Mouse (Mus musculus): Measurements from ENCODE around the gene Farp1. TPM values are rescaled to one million over a fixed set of nuclear protein-coding genes. Genes with fewer than 3 reads are reported as not detected.
A peak's percentile ranks its signal among the peaks of the same experiment; 100 is the strongest.

Farp1 gene
- polyA plus RNA-seq, 1 experiment from 2014 or later: 33.8 TPM

DNA sequence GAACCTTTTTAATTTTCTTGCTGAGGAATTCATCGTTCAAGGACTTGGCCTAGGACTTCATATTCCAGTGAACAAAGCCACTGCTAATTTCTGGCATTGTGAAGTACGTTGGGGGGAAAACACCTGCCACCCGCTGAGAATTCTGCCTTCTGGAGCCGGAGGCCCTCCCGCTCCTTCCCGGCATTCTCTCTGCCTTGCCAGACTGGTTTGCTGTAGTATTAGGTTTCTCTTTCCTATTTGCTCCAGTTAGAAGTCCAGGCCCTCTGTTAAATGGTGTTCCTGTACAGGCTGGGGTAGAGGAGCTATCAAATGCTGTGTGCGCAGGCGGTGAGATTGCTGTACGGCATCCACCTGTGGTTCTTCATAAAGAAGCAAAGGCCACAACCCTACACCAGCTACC, 68.5 kb downstream of the Farp1 start:
- H3K4me3 ChIP-seq (ENCODE audit: low read depth, low read length): no peak overlapping the region
- no peak for ATAC-seq (replicated peaks; ENCODE audit: low FRiP score)
- no peaks in the 10 kb centered on the region for H3K9me3 ChIP-seq (ENCODE audit: control insufficient read depth, low read length)
- H3K36me3 ChIP-seq (ENCODE audit: control insufficient read depth, insufficient read depth, low read length): no peaks in the 10 kb centered on the region
- no peak overlapping the region for H3K27ac ChIP-seq (ENCODE audit: low read depth, low read length)
- H3K9ac ChIP-seq (ENCODE audit: low read length): no peak overlapping the region
- H3K27me3 ChIP-seq (ENCODE audit: control insufficient read depth, insufficient read depth, low read length): no peaks in the 10 kb centered on the region
- 77% methylated on average over 9 of the region's 9 CpGs for WGBS
- no peak overlapping the region for H3K4me2 ChIP-seq (ENCODE audit: low read depth, low read length, severe bottlenecking)
- DNase-seq (ENCODE audit: low spot score): no peak
- peaks cover 8% of the 10 kb centered on the region; the same call in 1 of the 2 replicates for H3K4me1 ChIP-seq (replicated peaks; ENCODE audit: control insufficient read depth, insufficient read depth, low read length)

DNA sequence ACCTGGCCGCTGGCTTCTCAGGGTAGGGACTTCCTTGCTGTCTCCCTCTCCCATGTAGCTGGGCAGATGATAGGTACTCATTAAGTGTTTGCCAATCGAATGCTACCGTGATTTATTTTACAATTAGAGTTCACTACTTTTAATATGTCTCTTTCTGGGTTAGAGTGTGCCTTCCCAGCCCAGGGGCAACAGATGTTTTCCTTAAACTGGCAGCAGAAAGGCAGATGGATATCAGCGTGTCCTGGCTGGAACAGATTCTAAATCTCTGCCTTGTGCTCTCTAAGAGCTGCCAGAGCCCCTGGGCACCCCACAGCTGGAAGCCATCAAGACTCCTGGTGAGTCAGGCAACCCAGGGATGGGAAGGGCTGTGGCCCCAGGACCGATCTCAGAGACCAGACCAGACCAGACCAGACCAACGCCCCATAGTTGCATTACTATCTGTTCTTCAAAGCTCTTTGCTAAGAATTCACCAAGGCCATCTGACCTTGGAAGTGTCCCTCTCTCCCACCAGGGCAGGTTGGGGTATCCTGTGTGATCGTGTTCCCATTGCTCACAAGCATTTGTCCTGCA, 69.8 kb downstream of the Farp1 start:
- no peaks in the 10 kb centered on the region for H3K9me3 ChIP-seq (ENCODE audit: control insufficient read depth, low read length)
- 74% methylated on average over 7 of the region's 7 CpGs for WGBS
- no peaks in the 10 kb centered on the region for H3K27me3 ChIP-seq (ENCODE audit: control insufficient read depth, insufficient read depth, low read length)
- H3K4me2 ChIP-seq (ENCODE audit: low read depth, low read length, severe bottlenecking): no peak overlapping the region
- DNase-seq (ENCODE audit: low spot score): no peak
- no peak overlapping the region for H3K4me3 ChIP-seq (ENCODE audit: low read depth, low read length)
- no peak for ATAC-seq (replicated peaks; ENCODE audit: low FRiP score)
- H3K36me3 ChIP-seq (ENCODE audit: control insufficient read depth, insufficient read depth, low read length): no peaks in the 10 kb centered on the region
- H3K4me1 ChIP-seq (replicated peaks; ENCODE audit: control insufficient read depth, insufficient read depth, low read length): peaks cover 16% of the 10 kb centered on the region
- no peak overlapping the region for H3K9ac ChIP-seq (ENCODE audit: low read length)
- no peak overlapping the region for H3K27ac ChIP-seq (ENCODE audit: low read depth, low read length)

DNA sequence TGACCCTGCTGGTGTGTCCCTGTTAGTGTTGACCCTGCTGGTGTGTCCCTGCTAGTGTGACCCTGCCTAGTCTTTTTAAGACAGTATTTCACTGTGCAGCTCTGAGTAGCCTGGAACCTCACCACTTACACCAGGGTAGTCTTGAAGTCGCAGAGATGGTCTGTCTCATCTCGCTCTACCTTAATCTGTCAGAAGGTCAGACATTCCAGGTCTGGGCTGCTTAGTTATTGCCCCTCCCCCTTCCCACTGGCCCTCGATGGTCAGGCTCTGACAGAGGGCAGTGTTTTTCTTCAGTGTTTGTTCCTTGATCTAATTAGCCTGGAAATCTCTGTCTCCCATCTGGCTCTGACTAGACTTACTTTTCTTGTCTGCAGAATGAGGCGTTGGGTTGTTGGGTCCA, 71.9 kb downstream of the Farp1 start:
- no peak overlapping the region for H3K4me2 ChIP-seq (ENCODE audit: low read depth, low read length, severe bottlenecking)
- H3K27ac ChIP-seq (ENCODE audit: low read depth, low read length): no peak overlapping the region
- ATAC-seq (replicated peaks; ENCODE audit: low FRiP score) (peak; percentile 25; the same call in 1 of the 2 replicates), DNase-seq (ENCODE audit: low spot score) (no peak)
- no peaks in the 10 kb centered on the region for H3K27me3 ChIP-seq (ENCODE audit: control insufficient read depth, insufficient read depth, low read length)
- WGBS: 56% methylated on average over 4 of the region's 4 CpGs
- no peak overlapping the region for H3K4me3 ChIP-seq (ENCODE audit: low read depth, low read length)
- H3K9me3 ChIP-seq (ENCODE audit: control insufficient read depth, low read length): no peaks in the 10 kb centered on the region
- peaks cover 16% of the 10 kb centered on the region for H3K4me1 ChIP-seq (replicated peaks; ENCODE audit: control insufficient read depth, insufficient read depth, low read length)
- no peaks in the 10 kb centered on the region; the same call in 1 of the 2 replicates for H3K36me3 ChIP-seq (ENCODE audit: control insufficient read depth, insufficient read depth, low read length)
- no peak overlapping the region for H3K9ac ChIP-seq (ENCODE audit: low read length)

DNA sequence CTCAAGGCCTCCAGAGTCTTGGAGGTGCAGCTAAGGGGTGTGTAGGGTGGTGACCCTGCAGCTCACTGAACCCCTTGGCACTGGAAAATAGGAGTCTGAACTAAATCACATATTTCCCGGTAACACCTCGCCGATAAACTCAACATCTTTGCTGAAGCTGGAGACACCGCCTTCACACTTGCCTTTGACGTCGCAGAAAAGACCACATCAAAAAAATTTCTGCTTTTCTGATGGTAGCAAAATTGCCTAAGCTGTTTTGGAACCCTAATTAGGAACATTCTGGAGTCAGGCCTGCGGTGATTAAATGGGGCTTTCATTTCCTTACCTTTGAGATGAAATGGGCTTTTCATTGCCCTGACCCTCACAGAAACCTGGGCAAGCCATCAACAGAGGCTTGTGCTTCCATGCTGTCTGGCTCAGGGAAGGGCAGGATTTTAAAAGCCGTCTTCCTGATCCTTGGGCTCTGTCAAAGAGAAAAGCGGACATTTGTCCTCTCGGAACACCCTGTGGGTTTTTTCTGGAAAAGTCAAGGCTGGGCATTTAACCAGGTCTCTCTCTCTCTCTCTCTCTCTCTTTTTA, 72.8 kb downstream of the Farp1 start:
- no peak overlapping the region for H3K4me2 ChIP-seq (ENCODE audit: low read depth, low read length, severe bottlenecking)
- no peak for DNase-seq (ENCODE audit: low spot score)
- H3K4me3 ChIP-seq (ENCODE audit: low read depth, low read length): no peak overlapping the region
- no peaks in the 10 kb centered on the region for H3K9me3 ChIP-seq (ENCODE audit: control insufficient read depth, low read length)
- 51% methylated on average over 10 of the region's 10 CpGs for WGBS
- 0 out of 2 replicates have a peak overlapping the region, but pooled peaks have one; percentile 18 for H3K27ac ChIP-seq (ENCODE audit: low read depth, low read length)
- H3K36me3 ChIP-seq (ENCODE audit: control insufficient read depth, insufficient read depth, low read length): no peaks in the 10 kb centered on the region; the same call in 1 of the 2 replicates
- H3K27me3 ChIP-seq (ENCODE audit: control insufficient read depth, insufficient read depth, low read length): no peaks in the 10 kb centered on the region
- no peak overlapping the region for H3K9ac ChIP-seq (ENCODE audit: low read length)
- peaks cover 16% of the 10 kb centered on the region for H3K4me1 ChIP-seq (replicated peaks; ENCODE audit: control insufficient read depth, insufficient read depth, low read length)
- ATAC-seq (replicated peaks; ENCODE audit: low FRiP score): no peak

DNA sequence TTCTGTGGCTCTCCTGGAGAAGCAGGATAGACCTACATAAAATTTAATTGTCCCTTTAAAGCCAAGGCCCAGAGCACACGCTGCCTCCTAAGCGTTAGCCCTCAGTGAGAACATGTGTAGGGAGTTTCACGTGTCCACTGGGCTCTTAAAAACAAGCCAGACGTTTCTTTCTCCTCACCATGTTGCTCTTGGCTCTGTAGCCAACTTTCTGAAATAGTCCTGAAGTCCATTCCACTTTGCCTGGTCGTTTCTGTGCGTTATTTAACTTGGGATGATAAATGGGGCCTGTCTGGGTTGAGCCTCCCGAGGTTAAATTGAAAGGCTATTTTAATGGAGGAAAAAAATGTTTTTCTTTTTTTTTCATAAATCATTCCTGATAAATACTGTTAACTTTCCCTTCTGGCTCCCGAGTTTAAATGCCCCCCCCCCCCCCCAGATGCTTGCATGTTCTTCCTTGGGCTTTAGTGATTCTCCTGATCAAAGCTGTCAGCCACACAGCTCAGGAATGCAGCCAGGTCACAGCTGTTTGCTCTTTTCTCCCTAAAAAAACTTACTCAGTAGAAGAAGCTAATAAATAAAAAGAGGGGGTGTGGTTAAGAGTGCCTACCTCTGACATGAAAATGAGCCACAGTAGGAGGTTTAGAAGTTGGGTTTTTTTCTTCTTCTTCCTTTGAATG, 73.6 kb downstream of the Farp1 start:
- ATAC-seq (replicated peaks; ENCODE audit: low FRiP score) (no peak; the same call in 1 of the 2 replicates), DNase-seq (ENCODE audit: low spot score) (no peak)
- WGBS: 24% methylated on average over 8 of the region's 8 CpGs
- Histone ChIP-seq H3K9me3 (ENCODE audit: control insufficient read depth, low read length) (no peaks in the 10 kb centered on the region), H3K4me2 (ENCODE audit: low read depth, low read length, severe bottlenecking) (no peak overlapping the region), H3K27me3 (ENCODE audit: control insufficient read depth, insufficient read depth, low read length) (no peaks in the 10 kb centered on the region), H3K4me3 (ENCODE audit: low read depth, low read length) (no peak overlapping the region), H3K36me3 (ENCODE audit: control insufficient read depth, insufficient read depth, low read length) (no peaks in the 10 kb centered on the region; the same call in 1 of the 2 replicates), H3K4me1 (replicated peaks; ENCODE audit: control insufficient read depth, insufficient read depth, low read length) (peaks cover 16% of the 10 kb centered on the region), H3K9ac (ENCODE audit: low read length) (0 out of 2 replicates have a peak overlapping the region, but pooled peaks have one; percentile 14), H3K27ac (ENCODE audit: low read depth, low read length) (peak overlapping the region; percentile 58)

DNA sequence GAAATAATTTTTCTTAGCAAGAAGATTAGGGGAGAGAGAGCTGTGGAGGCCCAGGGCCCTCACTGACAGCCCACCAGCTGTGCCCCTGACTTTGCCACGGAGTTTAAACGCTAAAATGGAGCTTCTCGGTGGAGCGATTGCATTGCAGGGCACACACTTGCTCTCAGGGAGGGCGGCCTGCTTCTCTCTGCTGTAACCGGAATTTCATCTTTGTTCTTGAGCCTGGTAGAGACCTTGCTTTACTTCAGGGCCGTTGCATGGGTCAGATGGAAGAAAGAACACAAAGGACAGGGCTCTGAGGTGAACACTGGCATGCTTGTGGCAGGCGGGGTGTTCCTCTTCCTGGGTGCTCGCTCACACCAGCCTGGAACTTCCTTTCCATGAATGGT, 74.1 kb downstream of the Farp1 start:
- H3K4me1 ChIP-seq (replicated peaks; ENCODE audit: control insufficient read depth, insufficient read depth, low read length): peaks cover 16% of the 10 kb centered on the region
- ATAC-seq (replicated peaks; ENCODE audit: low FRiP score): peak; percentile 60
- H3K27me3 ChIP-seq (ENCODE audit: control insufficient read depth, insufficient read depth, low read length): no peaks in the 10 kb centered on the region
- no peaks in the 10 kb centered on the region for H3K9me3 ChIP-seq (ENCODE audit: control insufficient read depth, low read length)
- H3K9ac ChIP-seq (ENCODE audit: low read length): peak overlapping the region; percentile 14; the same call in 1 of the 2 replicates
- DNase-seq (ENCODE audit: low spot score): no peak
- WGBS: 6% methylated on average over 9 of the region's 9 CpGs
- H3K4me3 ChIP-seq (ENCODE audit: low read depth, low read length): no peak overlapping the region
- peak overlapping the region; percentile 58 for H3K27ac ChIP-seq (ENCODE audit: low read depth, low read length)
- no peak overlapping the region for H3K4me2 ChIP-seq (ENCODE audit: low read depth, low read length, severe bottlenecking)
- no peaks in the 10 kb centered on the region; the same call in 1 of the 2 replicates for H3K36me3 ChIP-seq (ENCODE audit: control insufficient read depth, insufficient read depth, low read length)

DNA sequence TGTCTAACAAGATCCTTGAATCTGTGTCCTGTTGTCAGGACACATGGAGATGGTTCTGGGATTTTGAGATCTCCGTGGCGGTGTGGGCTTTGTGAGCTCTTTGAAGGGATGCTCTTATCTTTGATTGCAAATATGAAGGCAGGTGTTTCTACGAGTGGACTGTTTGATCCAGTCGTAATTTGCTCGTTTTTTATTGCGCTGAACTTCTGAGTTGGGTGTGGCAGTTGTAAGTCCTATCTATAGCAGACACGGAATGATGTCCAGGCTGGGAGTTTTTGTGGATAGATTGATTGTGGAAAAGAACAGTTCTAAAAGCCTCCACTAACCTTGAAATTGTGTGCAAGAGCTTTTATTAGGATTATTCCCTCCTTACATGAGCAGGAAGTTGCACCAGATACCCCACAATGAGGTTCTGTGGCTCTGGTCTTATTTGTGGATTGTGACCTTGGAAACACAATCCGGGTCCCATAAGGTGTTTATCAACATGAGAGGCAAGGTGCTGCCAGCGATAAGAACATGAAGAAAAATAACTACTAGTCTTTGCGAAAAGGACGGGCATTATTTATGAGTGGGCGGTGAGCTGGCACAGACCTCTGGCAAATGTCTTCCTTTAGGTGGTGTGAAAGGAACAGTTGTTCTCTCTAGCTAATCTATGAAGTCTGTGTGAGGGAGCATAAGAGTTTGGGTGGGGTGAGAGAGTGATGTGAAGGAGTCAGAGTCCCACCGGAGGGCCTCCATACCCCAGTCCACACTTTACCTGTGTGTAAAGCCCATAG, 75.7 kb downstream of the Farp1 start:
- no peaks in the 10 kb centered on the region for H3K27me3 ChIP-seq (ENCODE audit: control insufficient read depth, insufficient read depth, low read length)
- H3K4me1 ChIP-seq (replicated peaks; ENCODE audit: control insufficient read depth, insufficient read depth, low read length): peaks cover 16% of the 10 kb centered on the region
- H3K9me3 ChIP-seq (ENCODE audit: control insufficient read depth, low read length): no peaks in the 10 kb centered on the region
- 95% methylated on average over 13 of the region's 13 CpGs for WGBS
- H3K4me2 ChIP-seq (ENCODE audit: low read depth, low read length, severe bottlenecking): no peak overlapping the region
- DNase-seq (ENCODE audit: low spot score) (no peak), ATAC-seq (replicated peaks; ENCODE audit: low FRiP score) (no peak)
- no peak overlapping the region for H3K9ac ChIP-seq (ENCODE audit: low read length)
- H3K4me3 ChIP-seq (ENCODE audit: low read depth, low read length): no peak overlapping the region
- no peaks in the 10 kb centered on the region; the same call in 1 of the 2 replicates for H3K36me3 ChIP-seq (ENCODE audit: control insufficient read depth, insufficient read depth, low read length)
- no peak overlapping the region for H3K27ac ChIP-seq (ENCODE audit: low read depth, low read length)

DNA sequence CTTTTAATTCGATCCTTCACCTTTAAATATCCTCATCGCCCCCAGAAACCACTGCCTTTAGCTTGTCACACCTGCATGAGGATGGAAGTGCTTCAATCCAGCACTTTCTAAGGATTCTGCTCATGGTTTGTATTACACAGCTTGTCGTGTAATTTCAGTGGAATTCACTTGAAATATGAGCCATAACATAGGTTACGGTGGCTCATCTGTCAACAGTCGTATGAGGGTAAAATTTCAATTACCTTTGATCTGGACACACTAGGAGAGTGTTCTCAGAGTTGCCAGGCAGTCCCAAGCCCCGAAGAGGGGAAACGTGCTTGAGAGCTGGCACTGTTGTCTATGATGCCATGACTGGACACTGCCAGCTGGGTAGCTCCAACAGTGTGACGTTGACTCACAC, 77.1 kb downstream of the Farp1 start:
- H3K27ac ChIP-seq (ENCODE audit: low read depth, low read length): no peak overlapping the region
- ATAC-seq (replicated peaks; ENCODE audit: low FRiP score): no peak
- WGBS: 80% methylated on average over 8 of the region's 8 CpGs

More for the DNA sequence above, 77.1 kb downstream of the Farp1 start:
- Histone ChIP-seq H3K4me1 (replicated peaks; ENCODE audit: control insufficient read depth, insufficient read depth, low read length) (peaks cover 9% of the 10 kb centered on the region), H3K9ac (ENCODE audit: low read length) (no peak overlapping the region), H3K9me3 (ENCODE audit: control insufficient read depth, low read length) (no peaks in the 10 kb centered on the region), H3K27me3 (ENCODE audit: control insufficient read depth, insufficient read depth, low read length) (no peaks in the 10 kb centered on the region), H3K4me2 (ENCODE audit: low read depth, low read length, severe bottlenecking) (no peak overlapping the region), H3K4me3 (ENCODE audit: low read depth, low read length) (no peak overlapping the region), H3K36me3 (ENCODE audit: control insufficient read depth, insufficient read depth, low read length) (no peaks in the 10 kb centered on the region; the same call in 1 of the 2 replicates)
- DNase-seq (ENCODE audit: low spot score): no peak

Data from forebrain, embryonic 11.5 days (tissue).